Comparison of ENCODE assay signal across 10 mouse cellular contexts in genomic region chr3:62924441-62924840, GRCm38 (mm10).
DNase-seq lines count a peak whose midpoint lies in the region; ATAC-seq and TF ChIP-seq lines count a peak whose summit lies in the region.
"Had no signal": no experiment of that assay in that cellular context is flagged by ENCODE, and none has a peak within 500 bp of the region (broad histone marks: within the 10 kb centered on the region; RNA-seq: fewer than 3 reads in every experiment).

No protein-coding gene starts in this region.

- WGBS in hindbrain, embryonic 14.5 days, result 10% methylated on average over 1 of the region's 1 CpGs
- WGBS in hindbrain, embryonic 10.5 days, result 10% methylated on average over 1 of the region's 1 CpGs

- H3K27ac ChIP-seq in hindbrain, embryonic 14.5 days, result no peak overlapping the region
- no peak overlapping the region for H3K27ac ChIP-seq in hindbrain, embryonic 10.5 days
- no peak overlapping the region for H3K27ac ChIP-seq in ES-E14 (ENCODE audit: insufficient read depth, low read depth, low read length, poor library complexity, severe bottlenecking)
- H3K27ac ChIP-seq: limb, embryonic 15.5 days; neural tube, embryonic 13.5 days had no signal

- H3K4me2 ChIP-seq in hindbrain, embryonic 14.5 days (replicated peaks), result no peak overlapping the region
- H3K4me2 ChIP-seq: limb, embryonic 15.5 days; neural tube, embryonic 13.5 days had no signal

- no peak overlapping the region for H3K4me3 ChIP-seq in hindbrain, embryonic 14.5 days (replicated peaks; ENCODE audit: low read length)
- H3K4me3 ChIP-seq in hindbrain, embryonic 10.5 days, result no peak overlapping the region
- H3K4me3 ChIP-seq in ES-E14 (ENCODE audit: insufficient read depth in 1 of 2, low read depth in 1 of 2, low read length in 2 of 2, poor library complexity in 1 of 2, severe bottlenecking in 1 of 2), result no peak overlapping the region
- H3K4me3 ChIP-seq: limb, embryonic 15.5 days; neural tube, embryonic 13.5 days had no signal

- ATAC-seq in hindbrain, embryonic 14.5 days (ENCODE audit: low FRiP score), result no peak

- no peaks in the 10 kb centered on the region for H3K27me3 ChIP-seq in hindbrain, embryonic 14.5 days (ENCODE audit: control insufficient read depth, insufficient read depth, low read length)
- no peaks in the 10 kb centered on the region for H3K27me3 ChIP-seq in hindbrain, embryonic 10.5 days (ENCODE audit: insufficient read depth, poor library complexity, severe bottlenecking)
- H3K27me3 ChIP-seq: limb, embryonic 15.5 days; neural tube, embryonic 13.5 days had no signal

- H3K36me3 ChIP-seq in hindbrain, embryonic 14.5 days (replicated peaks; ENCODE audit: control insufficient read depth, insufficient read depth), result no peaks in the 10 kb centered on the region
- no peaks in the 10 kb centered on the region for H3K36me3 ChIP-seq in hindbrain, embryonic 10.5 days
- H3K36me3 ChIP-seq in ES-E14 (ENCODE audit: control insufficient read depth, insufficient read depth, low read length, poor library complexity, severe bottlenecking), result no peaks in the 10 kb centered on the region
- H3K36me3 ChIP-seq: limb, embryonic 15.5 days; neural tube, embryonic 13.5 days had no signal

- intact Hi-C loops in gastrocnemius, postnatal 14 days (cut with DNase I; ENCODE audit: low total_unique reads), result no loop called here

- H3K4me1 ChIP-seq in hindbrain, embryonic 14.5 days (replicated peaks; ENCODE audit: control insufficient read depth, insufficient read depth, low read length), result no peaks in the 10 kb centered on the region
- H3K4me1 ChIP-seq in hindbrain, embryonic 10.5 days (replicated peaks), result no peaks in the 10 kb centered on the region
- no peaks in the 10 kb centered on the region for H3K4me1 ChIP-seq in ES-E14 (ENCODE audit: control insufficient read depth in 2 of 2, insufficient read depth in 2 of 2, low read length in 2 of 2, poor library complexity in 1 of 2)
- H3K4me1 ChIP-seq: limb, embryonic 15.5 days; neural tube, embryonic 13.5 days had no signal

- in situ Hi-C loops in ES-E14 (cut with MboI; ENCODE audit: low sequenced_read_pairs in 2 of 2, unreplicated experiment in 2 of 2), result no loop called here

- no peaks in the 10 kb centered on the region for H3K9me3 ChIP-seq in hindbrain, embryonic 14.5 days (ENCODE audit: control insufficient read depth, low read length)
- H3K9me3 ChIP-seq in hindbrain, embryonic 10.5 days, result no peaks in the 10 kb centered on the region
- no peaks in the 10 kb centered on the region for H3K9me3 ChIP-seq in ES-E14 (ENCODE audit: control insufficient read depth, insufficient read depth, low read depth, low read length)
- H3K9me3 ChIP-seq: limb, embryonic 15.5 days; neural tube, embryonic 13.5 days had no signal

- no peak overlapping the region for H3K9ac ChIP-seq in hindbrain, embryonic 14.5 days
- no peak overlapping the region for H3K9ac ChIP-seq in ES-E14 (ENCODE audit: insufficient read depth, low read depth, low read length, poor library complexity, severe bottlenecking)
- H3K9ac ChIP-seq: limb, embryonic 15.5 days; neural tube, embryonic 13.5 days had no signal

- peak; percentile 71 for DNase-seq in hindbrain, embryonic 14.5 days (ENCODE audit: low spot score)
- no peak for DNase-seq in hindbrain, embryonic 10.5 days (ENCODE audit: low spot score)
- DNase-seq in 3T3-L1 (ENCODE audit: low read depth, low spot score) (peak; percentile 84), ES-E14 (ENCODE audit: low read depth, low spot score) (no peak), liver (no peak)
- DNase-seq in layer of hippocampus, adult 8-10 months (ENCODE audit: low spot score in 2 of 2), result peak; percentile 4 to 5
- DNase-seq in spleen, adult 12 weeks (ENCODE audit: low spot score), result no peak
- no peak for DNase-seq in gastrocnemius, postnatal 14 days

TF ChIP-seq in ES-E14, 5 proteins besides CTCF, POLR2A, EP300 and RAD21:
- TF ChIP-seq ZC3H11A (IDR thresholded peaks at IDR 0.05; ENCODE audit: borderline replicate concordance, low read depth, low read length), result peak; percentile 34; the same call in 1 of the 2 replicates
- TF ChIP-seq CHD2 (IDR thresholded peaks at IDR 0.05; ENCODE audit: low read depth, low read length), result no peak
- no peak for TF ChIP-seq MAFK (IDR thresholded peaks at IDR 0.05; ENCODE audit: insufficient read depth, low read depth, low read length)
- TF ChIP-seq HCFC1 (IDR thresholded peaks at IDR 0.05; ENCODE audit: borderline replicate concordance, insufficient read depth, low read length), result no peak
- no peak for TF ChIP-seq ZNF384 (IDR thresholded peaks at IDR 0.05; ENCODE audit: low read depth, low read length)

Comparison
In these comparisons a context has a peak if more than half of its experiments do, and no peak if none do; other contexts are left out.
1. DNase-seq: peak in hindbrain, embryonic 14.5 days (single experiment), 3T3-L1 (single experiment) and layer of hippocampus, adult 8-10 months (2 of 2); none in hindbrain, embryonic 10.5 days (single experiment), ES-E14 (single experiment), spleen, adult 12 weeks (single experiment), liver (single experiment) and gastrocnemius, postnatal 14 days (single experiment).